Mouse (Mus musculus) heart, adult 8-10 months (tissue): ENCODE measurements around the gene Ints5. TPM values are rescaled to one million over a fixed set of nuclear protein-coding genes. Genes with fewer than 3 reads are reported as not detected.
"Not testable (repeated sequence)": the region's sequence is repeated elsewhere in the genome, so short reads cannot be mapped to it uniquely, and the experiment has no call there.

Experiments used
- DNase-seq: peaks from one replicate; pipeline ENCODE4 v3.0.0; 2022; ENCODE audit warnings: low spot score
- total RNA-seq, 4 experiments: library from RNA; stranded (reverse); gene quantifications; 2 replicates each; pipeline ENCODE4 v1.2.4; 2022

Ints5 gene
- total RNA-seq, 4 experiments from 2014 or later = 11.0 to 12.0 (median 11.2) TPM

DNA sequence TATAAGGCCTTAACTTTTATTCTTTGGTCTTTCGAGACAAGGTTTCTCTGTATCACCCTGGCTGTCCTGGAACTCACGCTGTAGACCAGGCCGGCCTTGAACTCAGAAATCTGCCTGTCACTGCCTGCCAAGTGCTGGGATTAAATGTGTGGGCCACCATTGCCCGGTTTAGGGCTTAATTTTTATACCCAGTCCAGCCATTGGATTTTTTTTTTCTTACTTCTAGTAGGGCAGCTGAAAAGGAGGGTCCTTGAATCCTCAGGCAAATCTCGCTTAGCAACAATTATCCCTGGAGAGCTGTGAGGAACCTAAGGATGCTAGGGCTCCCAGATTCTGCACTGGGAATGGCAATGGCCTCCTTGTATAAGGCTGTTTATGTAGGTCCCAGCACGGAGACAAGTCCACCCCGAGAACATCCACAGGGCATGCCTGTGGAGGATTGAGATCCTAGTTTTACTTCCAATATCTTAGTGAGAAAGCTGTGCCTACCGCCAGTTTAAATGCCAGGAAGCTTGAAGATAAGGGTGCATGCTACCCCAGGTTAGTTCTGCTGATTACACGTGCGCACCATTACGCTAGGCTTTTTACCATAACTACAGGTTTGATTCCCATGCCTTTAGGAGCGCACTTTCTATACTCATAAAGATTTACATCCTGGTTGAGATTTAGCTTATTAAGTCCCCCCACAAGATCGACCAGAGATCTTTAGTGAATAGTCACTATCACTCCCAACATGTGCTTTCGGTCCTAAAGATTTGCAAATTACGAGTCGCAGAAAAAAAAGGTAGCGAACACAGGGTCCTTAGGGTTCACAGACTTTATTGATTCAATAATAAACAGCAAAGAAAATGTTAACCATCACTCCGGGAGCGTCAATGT is 5.0 kb upstream of the Ints5 start:
- DNase-seq = no peak

DNA sequence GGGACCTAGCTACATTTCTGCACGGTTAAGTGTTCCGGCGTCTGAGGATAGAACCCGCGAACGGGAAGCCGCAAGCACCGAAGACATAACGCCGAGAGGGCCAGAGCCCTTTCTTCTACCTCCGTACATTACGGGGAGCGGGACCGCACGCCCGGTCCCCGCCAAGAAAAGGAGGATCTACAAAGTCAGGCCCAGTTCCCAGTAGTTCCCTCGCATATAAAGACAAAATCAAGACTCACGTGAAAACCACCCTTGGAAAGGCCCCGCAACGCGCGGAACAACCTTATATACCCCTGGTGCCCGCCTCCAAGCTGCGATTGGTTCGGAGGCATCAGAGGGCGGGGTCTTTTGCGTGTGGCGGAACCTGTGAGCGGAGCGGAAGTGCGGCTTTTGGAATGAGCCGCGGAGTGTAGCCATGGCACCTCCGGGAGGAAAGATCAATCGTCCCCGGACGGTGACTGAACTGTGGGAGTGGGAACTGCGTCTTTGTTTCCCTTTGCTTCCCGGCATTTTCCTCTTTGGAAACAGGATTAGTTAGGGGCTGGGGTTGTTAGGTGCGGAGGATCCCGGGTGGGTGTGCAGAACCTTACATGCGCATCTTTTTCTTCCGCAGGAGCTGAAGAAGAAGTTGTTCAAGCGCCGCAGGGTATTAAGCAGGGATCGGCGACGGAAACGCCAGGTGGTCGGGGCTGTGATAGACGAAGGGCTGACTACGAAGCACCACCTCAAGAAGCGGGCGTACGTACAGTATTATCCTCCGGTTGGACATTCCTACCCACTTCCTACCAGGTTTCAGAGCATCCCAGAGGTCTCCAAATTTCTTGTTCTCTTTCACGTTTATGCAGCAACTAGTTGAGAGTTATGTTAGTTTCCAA is 4.1 kb upstream of the Ints5 start, which contains the start of the genes 1810009A15Rik and Gm49416:
1810009A15Rik (plus strand) TSS at position 343 of the 875 bp plus-strand sequence.
Gm49416 (plus strand) TSS at position 416 of the 875 bp plus-strand sequence.
- DNase-seq = peak; percentile 95

DNA sequence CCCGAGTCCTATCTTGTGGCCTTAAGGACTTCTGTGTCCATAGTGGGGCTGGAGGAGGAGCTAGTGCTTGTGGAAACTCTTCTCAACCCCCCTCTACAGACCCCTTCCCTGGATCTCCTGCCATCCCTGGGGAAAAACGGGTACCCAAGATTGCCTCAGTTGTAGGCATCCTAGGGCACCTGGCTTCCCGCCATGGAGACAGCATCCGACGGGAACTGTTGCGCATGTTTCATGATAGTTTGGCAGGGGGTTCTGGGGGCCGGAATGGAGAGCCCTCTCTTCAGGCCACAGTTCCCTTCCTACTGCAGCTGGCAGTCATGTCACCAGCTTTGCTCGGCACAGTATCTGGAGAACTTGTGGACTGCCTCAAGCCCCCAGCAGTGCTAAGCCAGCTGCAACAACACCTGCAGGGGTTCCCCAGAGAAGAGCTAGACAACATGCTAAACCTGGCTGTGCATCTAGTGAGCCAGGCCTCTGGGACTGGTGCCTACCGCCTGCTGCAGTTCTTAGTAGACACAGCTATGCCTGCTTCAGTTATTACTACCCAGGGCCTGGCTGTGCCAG is 2.7 kb downstream of the Ints5 start:
- no peak for DNase-seq

DNA sequence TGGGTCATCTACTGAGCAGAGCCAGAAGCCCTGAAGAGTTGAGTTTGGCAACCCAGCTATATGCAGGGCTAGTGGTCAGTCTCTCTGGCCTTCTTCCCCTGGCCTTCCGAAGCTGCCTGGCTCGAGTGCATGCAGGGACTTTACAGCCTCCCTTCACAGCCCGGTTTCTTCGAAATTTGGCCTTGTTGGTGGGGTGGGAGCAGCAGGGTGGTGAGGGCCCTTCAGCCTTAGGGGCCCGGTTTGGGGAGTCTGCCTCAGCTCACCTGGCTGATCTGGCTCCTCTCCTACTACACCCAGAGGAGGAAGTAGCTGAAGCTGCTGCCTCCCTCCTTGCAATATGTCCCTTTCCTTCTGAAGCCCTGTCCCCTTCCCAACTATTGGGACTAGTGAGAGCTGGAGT is 3.4 kb downstream of the Ints5 start:
- not testable (repeated sequence) for DNase-seq

DNA sequence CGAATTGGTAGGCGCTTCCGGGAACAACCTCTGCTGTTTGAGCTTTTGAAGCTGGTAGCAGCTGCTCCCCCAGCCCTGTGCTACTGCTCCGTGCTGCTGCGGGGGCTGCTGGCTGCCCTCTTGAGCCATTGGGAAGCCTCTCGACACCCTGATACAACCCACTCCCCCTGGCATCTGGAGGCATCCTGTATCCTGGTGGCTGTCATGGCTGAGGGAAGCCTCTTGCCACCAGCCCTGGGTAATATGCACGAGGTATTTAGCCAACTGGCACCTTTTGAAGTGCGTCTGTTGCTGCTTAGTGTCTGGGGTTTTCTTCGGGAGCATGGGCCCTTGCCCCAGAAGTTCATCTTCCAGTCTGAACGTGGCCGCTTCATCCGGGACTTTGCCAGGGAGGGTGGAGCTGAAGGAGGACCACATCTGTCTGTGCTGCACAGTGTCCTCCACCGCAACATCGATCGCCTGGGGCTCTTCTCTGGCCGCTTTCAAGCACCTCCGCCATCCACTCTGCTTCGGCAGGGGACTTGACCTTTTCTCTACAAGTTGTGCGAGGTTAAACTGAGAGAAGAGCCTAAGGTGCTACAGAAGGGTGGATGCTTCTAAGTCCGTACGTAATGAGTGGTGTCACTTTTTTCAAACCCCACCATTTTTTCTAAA is 4.5 kb downstream of the Ints5 start:
- peak; percentile 27 for DNase-seq

DNA sequence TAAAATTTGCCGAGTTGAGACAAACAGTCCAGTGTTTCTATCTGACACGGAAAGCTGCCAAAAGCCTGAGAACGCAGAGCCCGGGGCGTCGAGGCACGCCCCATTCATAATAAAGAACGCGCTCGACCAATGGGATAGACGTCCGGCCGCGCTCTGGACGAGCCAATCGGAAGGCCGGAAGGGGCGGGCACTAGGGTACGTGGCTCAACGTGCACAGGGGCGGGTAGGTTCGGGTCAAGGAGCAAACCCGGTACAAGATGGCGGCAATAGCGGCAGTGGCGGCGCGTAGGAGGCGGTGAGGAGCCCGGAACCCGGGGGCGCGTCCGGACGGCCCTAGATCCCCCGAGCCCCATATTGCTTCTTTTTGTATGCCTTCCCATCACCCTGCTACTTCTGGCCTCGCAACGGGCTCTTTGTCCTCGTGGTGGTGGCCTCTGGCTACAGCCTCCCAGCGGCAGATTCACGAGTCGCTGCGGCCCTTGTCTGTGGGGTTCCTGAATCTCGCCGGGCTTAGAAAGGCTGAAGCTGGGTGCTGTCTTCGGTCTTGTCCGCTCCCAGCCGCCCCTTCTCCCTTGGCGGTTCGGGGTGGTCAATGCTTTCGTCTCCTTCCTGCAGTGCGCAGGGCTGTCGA is 5.2 kb downstream of the Ints5 start, which contains the start of gene Ganab:
Ganab (plus strand) TSS at position 207 of the 631 bp plus-strand sequence.
- peak; percentile 95 for DNase-seq

DNA sequence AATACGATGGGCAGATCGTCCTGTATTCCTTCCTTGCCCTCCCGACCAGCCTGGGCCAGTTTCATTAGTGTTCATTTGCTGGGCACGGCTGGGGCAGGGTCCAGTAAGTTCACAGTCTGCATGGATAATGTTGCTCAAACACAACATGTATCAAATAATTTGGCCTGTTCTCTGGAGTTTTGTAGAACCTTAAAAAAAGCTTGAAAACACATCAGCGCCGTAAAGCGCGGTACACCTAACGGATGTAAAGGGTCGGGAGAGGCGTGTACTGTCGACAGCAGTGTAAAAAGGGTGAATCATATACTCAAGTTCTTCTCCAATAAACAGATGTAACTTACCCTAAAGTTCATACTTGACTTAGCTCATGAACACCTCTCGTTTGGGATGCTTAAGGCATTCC is 5.8 kb downstream of the Ints5 start:
- no peak for DNase-seq

DNA sequence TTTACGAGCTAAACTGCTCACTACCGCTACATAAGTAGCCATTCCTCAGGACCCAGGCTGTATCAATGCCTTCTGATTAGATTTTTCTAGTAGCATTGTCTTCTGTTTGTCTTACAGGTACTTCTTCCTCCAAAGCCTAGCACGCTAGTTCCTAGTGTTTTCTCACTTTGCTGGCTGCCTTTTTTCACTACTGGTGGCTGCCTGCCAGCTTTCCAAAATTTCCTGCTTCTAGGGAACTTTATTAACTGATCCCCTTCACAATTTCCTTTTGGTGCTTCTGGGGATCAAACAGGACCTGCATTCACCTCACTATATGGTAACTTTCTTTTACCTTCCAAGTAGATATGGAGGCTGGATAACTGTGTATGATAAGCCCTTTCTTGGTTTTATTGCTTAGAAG is 6.3 kb downstream of the Ints5 start:
- no peak for DNase-seq

DNA sequence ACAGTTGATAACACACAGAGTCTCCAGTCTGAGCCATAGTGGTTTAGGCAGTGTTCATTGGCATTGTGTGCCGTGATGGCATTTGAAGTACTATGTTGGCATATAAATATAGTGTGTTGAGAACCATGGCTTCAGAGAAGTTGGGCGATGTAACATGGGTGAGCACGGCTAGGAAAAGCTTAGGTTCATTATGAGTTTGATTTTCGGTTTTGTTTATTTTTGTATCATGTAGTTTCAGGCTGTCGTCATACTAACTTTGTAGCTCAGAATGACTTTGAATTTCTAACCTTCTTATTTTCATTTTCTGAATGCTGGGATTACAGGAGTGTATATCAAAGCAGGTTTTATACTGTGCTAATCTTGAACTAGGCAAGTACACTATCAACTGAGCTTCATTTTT is 10.6 kb downstream of the Ints5 start:
- no peak for DNase-seq

DNA sequence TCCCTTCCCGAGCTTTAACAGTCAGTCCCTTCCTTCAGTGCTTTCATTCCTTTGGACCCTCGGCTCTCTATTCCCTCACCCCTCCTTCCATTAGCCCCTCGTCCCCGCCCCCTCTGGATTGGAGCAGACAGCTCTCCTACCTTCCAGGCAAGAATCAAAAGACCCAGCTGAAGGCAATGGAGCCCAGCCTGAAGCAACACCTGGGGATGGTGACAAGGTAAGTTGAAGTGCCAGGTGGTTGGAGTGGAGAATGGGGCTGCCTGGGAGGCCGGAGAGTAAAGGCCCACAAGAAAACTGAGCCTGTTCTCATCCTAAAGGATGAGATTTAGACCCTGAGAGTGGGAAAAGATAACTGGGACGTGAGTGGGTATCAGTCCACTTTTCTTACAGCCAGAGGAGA is 15.7 kb downstream of the Ints5 start:
- DNase-seq = no peak

DNA sequence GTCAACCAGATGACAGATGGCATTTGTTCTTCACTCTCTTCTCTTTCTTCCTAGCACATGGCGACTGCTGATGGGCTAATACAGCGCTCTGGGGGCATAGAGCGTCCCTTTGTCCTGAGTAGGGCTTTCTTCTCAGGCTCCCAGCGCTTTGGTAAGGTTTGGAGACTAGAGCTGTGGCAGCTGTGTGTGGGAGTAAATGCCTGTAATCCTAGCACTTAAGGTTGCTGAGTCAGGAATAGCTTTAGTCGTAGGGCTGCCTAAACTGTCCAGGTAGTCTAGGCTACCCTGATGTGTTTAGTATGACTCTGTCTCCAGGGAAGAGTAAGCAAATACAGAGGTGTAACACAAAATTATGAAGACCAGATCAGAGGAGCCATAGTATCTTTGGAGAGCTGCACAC is 19.0 kb downstream of the Ints5 start:
- DNase-seq = no peak

- DNase-seq = no peak
Measured at GRCm38 (mm10) chr19:8914212-8914611, 21.4 kb downstream of the Ints5 start.

DNA sequence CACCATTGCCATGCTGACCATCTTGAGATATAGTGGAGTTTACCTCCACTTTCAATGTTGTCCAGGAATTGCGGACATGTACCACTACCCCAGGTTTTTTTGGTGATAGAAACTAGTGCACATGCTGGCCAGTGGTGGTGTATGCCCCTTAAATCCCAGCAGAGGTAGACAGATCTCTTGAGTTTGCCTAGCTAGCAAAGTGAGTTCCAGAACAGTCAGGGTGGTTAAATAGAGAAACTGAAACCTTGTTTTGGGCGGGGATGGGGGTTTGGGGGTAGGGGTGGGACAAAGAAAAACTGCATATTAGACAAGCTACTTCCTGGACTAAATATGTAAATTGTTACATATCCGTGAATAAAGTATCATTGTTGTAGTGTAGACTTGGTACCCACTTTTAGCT is 26.2 kb downstream of the Ints5 start:
- DNase-seq = no peak

DNA sequence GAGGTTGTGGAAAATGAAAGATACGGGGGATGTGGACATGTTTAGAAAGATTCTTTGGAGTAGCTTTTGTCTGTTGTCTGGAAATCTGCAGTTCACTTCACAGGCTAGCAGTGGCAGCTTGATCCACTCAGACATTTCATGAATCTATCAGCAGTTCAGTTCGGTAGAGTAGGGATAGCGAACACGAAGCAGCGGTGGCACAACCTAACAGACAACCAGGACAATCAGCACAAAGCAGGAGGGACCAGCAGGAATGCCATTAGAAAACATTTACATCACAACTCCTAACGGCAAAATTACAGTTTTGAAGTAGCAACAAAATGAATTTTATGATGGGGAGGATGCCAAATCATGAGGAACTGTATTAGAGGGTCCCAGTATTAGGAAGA is 26.9 kb downstream of the Ints5 start:
- DNase-seq = no peak

GRCm38 (mm10) chr19:8920073-8920736 is 27.4 kb downstream of the Ints5 start, which contains the start of gene B3gat3:
Gene B3gat3 (plus strand): TSS chr19:8920374.
- DNase-seq = peak; percentile 98

DNA sequence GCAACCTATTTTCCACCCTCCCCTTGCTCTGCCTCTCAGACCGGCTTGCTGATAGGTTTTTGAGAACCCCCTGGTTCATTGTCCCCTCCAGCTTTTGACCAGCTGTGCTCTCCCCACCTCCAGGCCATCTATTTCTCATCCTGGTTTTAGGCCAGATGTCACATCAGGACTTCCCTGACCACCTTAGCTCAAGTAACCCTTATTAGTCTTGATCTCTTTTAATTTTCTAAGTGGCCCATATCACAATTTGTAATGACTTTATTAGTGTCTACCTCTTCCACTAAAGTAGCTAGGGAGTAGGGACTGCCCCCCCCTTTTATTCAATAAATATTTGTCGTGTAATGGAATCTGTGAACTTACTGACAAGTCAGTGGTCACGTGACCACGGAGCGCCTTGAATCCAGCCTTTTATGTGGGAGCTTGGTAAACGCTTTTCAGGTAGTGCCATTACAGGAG is 28.1 kb downstream of the Ints5 start:
- no peak for DNase-seq

DNA sequence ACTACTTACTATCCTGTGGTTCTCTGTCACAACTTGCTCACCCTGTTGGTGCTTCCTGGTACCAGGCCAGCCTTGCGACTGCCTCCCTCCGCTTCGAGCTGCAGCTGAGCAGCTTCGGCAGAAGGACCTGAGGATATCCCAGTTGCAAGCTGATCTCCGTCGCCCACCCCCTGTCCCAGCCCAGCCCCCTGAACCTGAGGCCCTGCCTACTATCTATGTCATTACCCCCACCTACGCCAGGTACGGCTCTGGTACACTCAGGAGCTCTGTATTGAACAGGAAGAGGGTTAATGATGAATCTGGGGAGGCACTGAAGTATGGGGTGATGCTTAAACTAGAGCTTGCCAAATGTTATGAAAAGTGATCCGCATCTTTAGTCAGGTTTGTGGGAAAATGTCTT is 28.9 kb downstream of the Ints5 start:
- DNase-seq = no peak

DNA sequence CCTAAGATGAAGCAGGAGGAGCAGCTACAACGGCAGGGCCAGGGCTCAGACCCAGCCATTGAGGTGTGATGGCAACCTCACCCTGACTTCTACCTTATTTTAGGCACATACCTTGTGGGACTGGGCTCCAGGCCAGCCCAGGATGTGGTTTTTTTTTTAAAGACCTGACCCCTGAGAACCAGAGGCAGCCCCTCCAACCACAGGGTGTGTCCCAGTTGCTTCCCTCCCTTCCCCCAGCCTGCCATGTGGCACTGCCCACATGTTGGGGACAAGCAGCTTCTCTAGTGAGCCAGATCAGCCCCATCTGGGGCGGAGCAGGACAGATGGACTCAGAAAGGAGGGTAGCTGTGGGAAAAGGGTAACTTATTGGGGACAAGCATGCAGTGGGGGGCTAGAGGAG is 34.0 kb downstream of the Ints5 start:
- no peak for DNase-seq

- no peak for DNase-seq
Measured at GRCm38 (mm10) chr19:8927891-8928525, 35.2 kb downstream of the Ints5 start.

DNA sequence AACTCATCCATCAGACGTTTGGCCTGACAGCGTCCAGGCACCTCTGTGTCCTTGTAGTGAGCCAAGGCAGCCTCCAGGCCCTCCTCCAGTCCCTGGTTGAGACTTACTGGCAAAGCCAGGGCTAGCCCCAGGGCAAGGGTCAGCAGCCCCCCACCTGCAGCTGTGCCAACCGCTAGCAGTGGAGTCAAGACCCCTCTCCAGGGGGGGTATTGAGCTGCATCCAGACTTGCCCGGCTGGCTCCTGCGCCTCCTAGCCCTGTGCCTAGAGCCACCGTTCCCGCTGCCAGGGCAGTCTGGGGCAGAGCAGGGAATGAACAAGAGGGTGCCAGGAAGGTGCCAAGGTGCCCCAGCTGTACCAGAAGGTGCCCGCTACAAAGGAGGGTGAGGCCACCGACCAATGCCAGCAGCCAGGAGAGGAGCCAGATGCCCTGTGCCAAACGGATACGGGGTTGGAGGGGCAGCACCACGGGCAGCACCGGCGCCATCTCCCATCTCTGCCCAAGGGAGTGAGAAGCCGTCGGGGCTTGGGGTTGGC is 36.0 kb downstream of the Ints5 start:
- DNase-seq = no peak
